Mouse (Mus musculus) heart, adult 2 months (tissue): ENCODE data around the gene Xpo5. TPM values are rescaled to one million over a fixed set of nuclear protein-coding genes. Genes with fewer than 3 reads are reported as not detected.

Experiments used
- DNase-seq, 2 experiments: peaks; one replicate each; pipeline ENCODE4 v3.0.0; 2021
- H3K27ac ChIP-seq: fragments of 200-600 bp; 2 replicates; pipeline ENCODE4 v1.8.1; 2022
- H3K27me3 ChIP-seq: fragments of 200-500 bp; 2 replicates; pipeline ENCODE4 v1.6.1; 2012; ENCODE audit warnings: mild to moderate bottlenecking, low read length, inconsistent platforms, mixed read lengths; ENCODE audit not compliant: control insufficient read depth, insufficient read depth
- H3K36me3 ChIP-seq: fragments of 200-500 bp; 2 replicates; pipeline ENCODE4 v1.6.1; 2012; ENCODE audit warnings: low read length, inconsistent platforms; ENCODE audit not compliant: control insufficient read depth, insufficient read depth
- H3K4me1 ChIP-seq: fragments of 200-500 bp; 2 replicates; pipeline ENCODE4 v1.6.1; 2011; ENCODE audit warnings: low read length; ENCODE audit not compliant: control insufficient read depth, insufficient read depth
- H3K4me3 ChIP-seq: fragments of 200-600 bp; 2 replicates; pipeline ENCODE4 v1.8.1; 2022
- H3K79me2 ChIP-seq: fragments of 200-500 bp; replicated peaks from 2 replicates; pipeline ENCODE4 v1.6.1; 2012; ENCODE audit warnings: mild to moderate bottlenecking, inconsistent platforms, low read length, moderate library complexity, mixed read lengths; ENCODE audit not compliant: control insufficient read depth, insufficient read depth
- H3K9ac ChIP-seq: fragments of 200-500 bp; 2 replicates; pipeline ENCODE4 v1.6.1; 2012; ENCODE audit warnings: low read depth, mild to moderate bottlenecking, control low read depth, inconsistent platforms, low read length, mixed read lengths
- CTCF ChIP-seq: fragments of 200-600 bp; IDR thresholded peaks from 2 replicates; pipeline ENCODE4 v1.8.1; 2022; ENCODE audit warnings: antibody characterized with exemption, mild to moderate bottlenecking, moderate library complexity
- EP300 ChIP-seq: fragments of 200-500 bp; IDR thresholded peaks from 2 replicates; pipeline ENCODE4 v1.6.1; 2011; ENCODE audit warnings: low read depth, low read length, control low read depth; ENCODE audit not compliant: insufficient read depth
- POLR2A ChIP-seq: fragments of 200-500 bp; IDR thresholded peaks from 2 replicates; pipeline ENCODE4 v1.6.1; 2011; ENCODE audit warnings: mild to moderate bottlenecking, low read depth, low read length, control low read depth; ENCODE audit not compliant: insufficient read depth
- WGBS: fragments of 180-500 bp; shearing (Covaris S2); methylation state at CpG from one replicate; pipeline ENCODE4 v1.1.7; 2018; 5-methylcytosine and 5-hydroxymethylcytosine counted together
- intact Hi-C: fragments of 180-260 bp; cut with DNase I; formaldehyde crosslinking; loops from one replicate; pipeline ENCODE4 v1.15.1; 2025
- microRNA-seq, 2 experiments: library from miRNA; unstranded; fragments of <30 nt; microRNA quantifications; one replicate each; pipeline ENCODE4 v1.2.0; 2021
- polyA plus RNA-seq: library from polyadenylated mRNA; depleted of rRNA; stranded (reverse); fragments of >200 nt; gene quantifications from 2 replicates; pipeline ENCODE4 v1.2.3, GENCODE M21; 2012; rRNA removed
- total RNA-seq, 2 experiments: library from RNA; stranded (reverse); gene quantifications; 2 replicates each; pipeline ENCODE4 v1.2.3; 2021

Xpo5 gene
- total and polyA plus RNA-seq, 3 experiments, result 14.2 to 22.0 (median 21.5) TPM

- peak overlapping the region; percentile 24; the same call in 1 of the 2 replicates for H3K27ac ChIP-seq
- H3K79me2 ChIP-seq, result peaks cover 2% of the 10 kb centered on the region; the same call in 1 of the 2 replicates
- peak overlapping the region; percentile 59 for H3K4me3 ChIP-seq
- peaks cover 7% of the 10 kb centered on the region for H3K4me1 ChIP-seq
- no peaks in the 10 kb centered on the region for H3K27me3 ChIP-seq
- peaks cover 2% of the 10 kb centered on the region for H3K36me3 ChIP-seq
- TF ChIP-seq POLR2A (no peak), EP300 (no peak), CTCF (no peak)
- DNase-seq, result no peak
- intact Hi-C loops, result no loop called here
- H3K9ac ChIP-seq, result no peak overlapping the region
- 33% methylated on average over 9 of the region's 9 CpGs for WGBS
Observed at GRCm38 (mm10) chr17:46283140-46283539, 80.6 kb downstream of the Xpo5 start.

DNA sequence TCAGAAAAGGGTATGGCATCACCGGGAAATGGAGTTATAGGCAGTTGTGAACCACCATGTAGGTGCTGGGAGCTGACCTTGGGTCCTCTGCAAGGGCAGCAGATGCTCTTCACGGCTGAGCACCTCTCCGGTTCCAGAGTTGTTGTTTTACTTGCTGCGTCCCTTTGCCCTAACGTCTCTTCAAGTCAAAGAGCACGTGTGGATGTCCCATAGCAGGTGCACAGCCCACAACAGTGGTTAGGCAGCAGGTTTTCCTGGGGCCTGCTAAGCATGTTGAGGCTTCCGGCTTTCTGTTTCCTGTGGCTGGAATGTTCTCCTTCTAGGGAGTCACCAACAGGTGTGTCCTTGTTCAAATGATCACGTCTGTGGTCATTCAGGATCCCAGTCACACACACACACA, 81.3 kb downstream of the Xpo5 start:
- Histone ChIP-seq H3K27ac (no peak overlapping the region), H3K4me1 (peaks cover 9% of the 10 kb centered on the region), H3K4me3 (no peak overlapping the region), H3K27me3 (no peaks in the 10 kb centered on the region), H3K79me2 (no peaks in the 10 kb centered on the region), H3K36me3 (peaks cover 2% of the 10 kb centered on the region; the same call in 1 of the 2 replicates), H3K9ac (no peak overlapping the region)
- 70% methylated on average over 8 of the region's 8 CpGs for WGBS
- DNase-seq, result no peak
- no peak for TF ChIP-seq EP300
- TF ChIP-seq CTCF, result no peak
- TF ChIP-seq POLR2A, result no peak
- intact Hi-C loops, result no loop called here

DNA sequence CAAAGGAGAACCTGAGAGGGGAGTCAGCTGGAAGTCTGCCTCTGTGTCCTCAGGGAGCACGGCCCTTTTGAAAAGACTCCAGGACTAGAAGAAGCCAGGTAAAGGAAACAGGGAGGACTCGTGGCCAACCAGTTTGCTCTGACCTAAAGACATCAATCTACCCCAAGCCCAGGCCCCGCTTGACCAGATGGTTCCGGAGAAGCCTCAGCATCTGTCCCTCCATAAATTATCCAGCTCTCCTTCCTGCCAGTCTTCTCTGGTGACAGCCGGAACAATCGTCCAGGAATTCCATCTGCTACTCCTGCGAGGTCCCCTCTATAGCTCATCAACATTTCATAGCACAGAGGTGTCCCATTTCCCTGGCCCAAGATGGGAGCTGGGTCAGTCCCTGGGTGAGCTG, 82.1 kb downstream of the Xpo5 start:
- Histone ChIP-seq H3K36me3 (peaks cover 2% of the 10 kb centered on the region; the same call in 1 of the 2 replicates), H3K79me2 (no peaks in the 10 kb centered on the region), H3K9ac (no peak overlapping the region), H3K4me1 (peaks cover 9% of the 10 kb centered on the region), H3K4me3 (no peak overlapping the region), H3K27ac (no peak overlapping the region), H3K27me3 (no peaks in the 10 kb centered on the region)
- DNase-seq, result no peak
- WGBS, result 52% methylated on average over 7 of the region's 7 CpGs
- intact Hi-C loops, result no loop called here
- TF ChIP-seq POLR2A, result no peak
- TF ChIP-seq EP300, result no peak
- no peak for TF ChIP-seq CTCF

DNA sequence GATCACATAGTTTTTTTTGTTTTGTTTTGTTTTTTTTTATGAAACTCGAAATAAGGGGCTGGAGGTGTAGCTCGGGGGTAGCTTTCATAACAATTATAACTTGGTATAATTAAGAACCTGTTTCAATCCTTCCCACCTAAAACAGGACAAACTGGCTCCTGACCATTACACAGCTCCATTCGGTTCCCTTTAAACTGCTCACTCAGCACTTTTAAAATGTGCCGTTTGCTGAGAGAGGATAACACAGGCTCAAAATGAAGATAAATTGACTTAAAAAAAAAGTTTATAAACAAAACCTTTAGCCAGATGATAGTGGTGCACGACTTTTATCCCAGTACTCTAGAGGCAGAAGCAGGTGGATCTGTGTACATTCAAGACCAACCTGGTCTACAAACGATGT, 82.8 kb downstream of the Xpo5 start:
- no peaks in the 10 kb centered on the region for H3K79me2 ChIP-seq
- no peak overlapping the region for H3K4me3 ChIP-seq
- no peak for TF ChIP-seq CTCF
- TF ChIP-seq POLR2A, result no peak
- intact Hi-C loops, result no loop called here
- peaks cover 9% of the 10 kb centered on the region for H3K4me1 ChIP-seq
- no peak overlapping the region for H3K9ac ChIP-seq
- H3K27me3 ChIP-seq, result no peaks in the 10 kb centered on the region
- no peak overlapping the region for H3K27ac ChIP-seq
- no peak for DNase-seq
- H3K36me3 ChIP-seq, result peaks cover 2% of the 10 kb centered on the region; the same call in 1 of the 2 replicates
- 57% methylated on average over 6 of the region's 6 CpGs for WGBS

- WGBS, result 23% methylated on average over 11 of the region's 11 CpGs
- intact Hi-C loops, result loop anchor here (2.0 kb wide), 1 partner anchor 15 kb away; no protein-coding TSS in a partner anchor
Observed at GRCm38 (mm10) chr17:46287678-46288095, 85.1 kb downstream of the Xpo5 start.

More at GRCm38 (mm10) chr17:46287678-46288095, 85.1 kb downstream of the Xpo5 start:
- Histone ChIP-seq H3K79me2 (no peaks in the 10 kb centered on the region), H3K36me3 (no peaks in the 10 kb centered on the region), H3K9ac (no peak overlapping the region), H3K4me1 (peaks cover 7% of the 10 kb centered on the region), H3K4me3 (no peak overlapping the region), H3K27ac (peak overlapping the region; percentile 64), H3K27me3 (no peaks in the 10 kb centered on the region)
- TF ChIP-seq CTCF (no peak), EP300 (peak; percentile 90; the same call in 1 of the 2 replicates)
- DNase-seq, result peak; percentile 70 to 76

Small RNA genes within 50 kb of the gene (microRNA-seq; reads per million reads assigned to microRNA genes)
- gene Mir693, result 0.39 to 1.7 reads per million in 2 experiments

Other genes starting within 250 kb of the Xpo5 start
- gene Vegfa, start 170.4 kb upstream of the Xpo5 start, total RNA-seq, result 100 to 1,000 TPM; 207 to 328 TPM
- gene Vegfa, start 170.4 kb upstream of the Xpo5 start, polyA plus RNA-seq, result 384 and 618 TPM in 2 replicates
- gene Mrps18a, start 91.8 kb upstream of the Xpo5 start, total RNA-seq, result 100 to 1,000 TPM; 128 to 140 TPM
- gene Mrps18a, start 91.8 kb upstream of the Xpo5 start, polyA plus RNA-seq, result 99.4 and 99.6 TPM in 2 replicates
- 1 to 10 TPM; 1.0 to 1.4 TPM for gene Rsph9, start 58.6 kb upstream of the Xpo5 start, total RNA-seq
- gene Rsph9, start 58.6 kb upstream of the Xpo5 start, polyA plus RNA-seq, result 1.7 and 2.4 TPM in 2 replicates
- 10 to 100 TPM; 17.1 to 24.1 TPM for gene Mad2l1bp, start 49.2 kb upstream of the Xpo5 start, total RNA-seq
- gene Mad2l1bp, start 49.2 kb upstream of the Xpo5 start, polyA plus RNA-seq, result 21.0 and 27.1 TPM in 2 replicates
- 10 to 100 TPM; 55.2 to 57.3 TPM for gene Gtpbp2, start 41.8 kb upstream of the Xpo5 start, total RNA-seq
- 94.4 and 132 TPM in 2 replicates for gene Gtpbp2, start 41.8 kb upstream of the Xpo5 start, polyA plus RNA-seq
- 1 to 10 TPM; 8.2 to 8.3 TPM for gene Polh, start 137 bp upstream of the Xpo5 start, total RNA-seq
- 3.5 and 4.6 TPM in 2 replicates for gene Polh, start 137 bp upstream of the Xpo5 start, polyA plus RNA-seq
- 10 to 100 TPM; 20.2 to 24.7 TPM for gene Polr1c, start 45.3 kb downstream of the Xpo5 start, total RNA-seq
- 19.1 and 25.8 TPM in 2 replicates for gene Polr1c, start 45.3 kb downstream of the Xpo5 start, polyA plus RNA-seq
- gene Yipf3, start 45.3 kb downstream of the Xpo5 start, total RNA-seq, result 10 to 100 TPM; 72.4 to 82.8 TPM
- gene Yipf3, start 45.3 kb downstream of the Xpo5 start, polyA plus RNA-seq, result 136 and 142 TPM in 2 replicates
- gene Lrrc73, start 50.7 kb downstream of the Xpo5 start, total RNA-seq, result under 1 TPM; 0.21 to 0.34 TPM
- gene Lrrc73, start 50.7 kb downstream of the Xpo5 start, polyA plus RNA-seq, result 0.59 and 0.70 TPM in 2 replicates
- gene Tjap1, start 80.2 kb downstream of the Xpo5 start, total RNA-seq, result 10 to 100 TPM; 28.3 to 34.7 TPM
- gene Tjap1, start 80.2 kb downstream of the Xpo5 start, polyA plus RNA-seq, result 35.8 and 39.1 TPM in 2 replicates
- gene Dlk2, start 94.6 kb downstream of the Xpo5 start, total RNA-seq, result under 1 TPM; 0.23 to 0.39 TPM
- 0.35 and 0.74 TPM in 2 replicates for gene Dlk2, start 94.6 kb downstream of the Xpo5 start, polyA plus RNA-seq
- gene Abcc10, start 125.6 kb downstream of the Xpo5 start, total RNA-seq, result 1 to 10 TPM; 3.9 to 4.0 TPM
- gene Abcc10, start 125.6 kb downstream of the Xpo5 start, polyA plus RNA-seq, result 9.1 and 13.4 TPM in 2 replicates
- gene Zfp318, start 180.9 kb downstream of the Xpo5 start, total RNA-seq, result 10 to 100 TPM; 14.9 to 15.6 TPM
- 7.1 and 11.8 TPM in 2 replicates for gene Zfp318, start 180.9 kb downstream of the Xpo5 start, polyA plus RNA-seq
- under 1 TPM; 0.76 to 0.82 TPM for gene Crip3, start 226.1 kb downstream of the Xpo5 start, total RNA-seq
- 3.5 and 3.8 TPM in 2 replicates for gene Crip3, start 226.1 kb downstream of the Xpo5 start, polyA plus RNA-seq
- gene Slc22a7, start 235.7 kb downstream of the Xpo5 start, total RNA-seq, result not detected
- gene Slc22a7, start 235.7 kb downstream of the Xpo5 start, polyA plus RNA-seq, result 0.38 TPM in 1 of 2 replicates, not detected in the other